Mouse (Mus musculus): ENCODE measurements around the gene Mfsd12. TPM values are rescaled to one million over a fixed set of nuclear protein-coding genes. Genes with fewer than 3 reads are reported as not detected.
A peak's percentile ranks its signal among the peaks of the same experiment; 100 is the strongest.

The Mfsd12 gene
- polyA plus RNA-seq, 1 experiment from 2014 or later = 9.8 TPM

DNA sequence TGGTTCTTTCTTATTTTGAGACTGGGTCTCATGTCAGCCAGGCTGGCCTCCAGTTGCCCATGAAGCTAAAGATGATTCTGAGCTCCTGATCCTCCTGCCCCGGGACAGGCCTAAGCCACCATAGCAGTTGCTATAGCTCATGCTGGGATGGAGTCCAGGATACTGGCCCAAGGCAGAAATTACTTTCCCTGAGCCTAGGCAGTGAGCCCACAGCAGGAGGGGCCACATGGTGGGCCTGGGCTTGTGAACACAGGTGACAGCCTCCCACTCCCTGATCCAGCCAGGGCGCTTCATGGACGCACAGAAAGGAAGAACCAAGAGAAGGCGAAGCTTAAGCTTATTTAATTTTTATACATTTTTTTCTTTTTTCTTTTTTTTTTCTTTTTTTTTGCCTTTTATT, 38.6 kb downstream of the Mfsd12 start:
- Histone ChIP-seq H3K4me3 (ENCODE audit: low read depth, low read length) (no peak overlapping the region), H3K4me2 (ENCODE audit: low read depth, low read length) (no peak overlapping the region), H3K9ac (ENCODE audit: low read depth, low read length) (no peak overlapping the region), H3K9me3 (ENCODE audit: control insufficient read depth, low read length) (no peaks in the 10 kb centered on the region), H3K27ac (replicated peaks; ENCODE audit: low read depth, low read length) (no peak overlapping the region), H3K36me3 (ENCODE audit: control insufficient read depth, insufficient read depth, low read length) (peaks cover 44% of the 10 kb centered on the region), H3K4me1 (ENCODE audit: control insufficient read depth, insufficient read depth, low read length) (peaks cover 14% of the 10 kb centered on the region), H3K27me3 (replicated peaks; ENCODE audit: control insufficient read depth, insufficient read depth, low read length) (no peaks in the 10 kb centered on the region)
- DNase-seq (ENCODE audit: low spot score) (no peak), ATAC-seq (ENCODE audit: low read depth) (no peak)
- WGBS = 88% methylated on average over 4 of the region's 4 CpGs

DNA sequence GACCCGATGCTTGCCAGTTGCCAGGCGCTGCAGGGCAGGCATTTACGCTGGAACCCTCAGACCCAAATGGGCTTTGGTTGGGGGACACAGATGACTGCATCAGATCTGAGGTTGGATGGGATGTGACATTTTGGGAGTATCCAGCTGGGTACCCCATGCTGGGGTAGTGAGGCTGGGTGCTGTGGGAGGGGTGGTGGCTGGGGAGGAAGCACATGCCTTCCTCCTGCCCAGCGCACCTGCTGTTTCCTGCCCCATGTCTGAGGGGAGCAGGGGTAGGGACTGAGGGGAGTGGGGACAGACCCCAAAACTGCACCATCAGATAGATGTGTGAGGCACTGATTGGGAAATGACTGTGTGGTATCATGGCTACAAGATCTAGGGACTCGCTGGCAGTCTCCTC, 39.5 kb downstream of the Mfsd12 start:
- peaks cover 20% of the 10 kb centered on the region for H3K4me1 ChIP-seq (ENCODE audit: control insufficient read depth, insufficient read depth, low read length)
- H3K9me3 ChIP-seq (ENCODE audit: control insufficient read depth, low read length) = no peaks in the 10 kb centered on the region
- DNase-seq (ENCODE audit: low spot score) (no peak), ATAC-seq (ENCODE audit: low read depth) (no peak)
- no peak overlapping the region for H3K4me2 ChIP-seq (ENCODE audit: low read depth, low read length)
- H3K4me3 ChIP-seq (ENCODE audit: low read depth, low read length) = no peak overlapping the region
- 72% methylated on average over 5 of the region's 5 CpGs for WGBS
- H3K27me3 ChIP-seq (replicated peaks; ENCODE audit: control insufficient read depth, insufficient read depth, low read length) = no peaks in the 10 kb centered on the region
- H3K27ac ChIP-seq (replicated peaks; ENCODE audit: low read depth, low read length) = no peak overlapping the region
- peaks cover 49% of the 10 kb centered on the region for H3K36me3 ChIP-seq (ENCODE audit: control insufficient read depth, insufficient read depth, low read length)
- H3K9ac ChIP-seq (ENCODE audit: low read depth, low read length) = no peak overlapping the region

DNA sequence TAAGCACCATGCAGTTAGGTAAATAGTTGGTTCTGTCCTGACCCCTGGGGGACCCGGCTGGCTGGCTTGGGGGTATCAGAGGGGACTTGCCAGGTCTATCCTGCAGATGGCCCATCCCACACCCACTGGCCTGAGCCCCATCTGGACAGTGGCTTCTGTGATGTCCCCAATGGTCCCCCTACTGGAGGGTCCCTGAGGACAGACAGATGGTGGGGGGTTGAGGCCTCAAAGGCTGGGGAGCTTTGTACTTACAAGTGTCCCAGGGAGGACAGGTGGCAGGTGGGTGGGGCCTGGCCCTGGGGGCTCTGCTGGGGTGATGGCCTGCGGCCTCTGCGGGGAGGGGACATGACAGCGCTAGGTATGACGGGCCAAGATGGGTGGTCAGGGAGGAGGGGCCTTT, 42.0 kb downstream of the Mfsd12 start:
- no peak for DNase-seq (ENCODE audit: low spot score)
- 77% methylated on average over 5 of the region's 5 CpGs for WGBS
- Histone ChIP-seq H3K4me2 (ENCODE audit: low read depth, low read length) (no peak overlapping the region), H3K9me3 (ENCODE audit: control insufficient read depth, low read length) (no peaks in the 10 kb centered on the region), H3K9ac (ENCODE audit: low read depth, low read length) (no peak overlapping the region), H3K4me1 (ENCODE audit: control insufficient read depth, insufficient read depth, low read length) (peaks cover 23% of the 10 kb centered on the region), H3K4me3 (ENCODE audit: low read depth, low read length) (no peak overlapping the region), H3K36me3 (ENCODE audit: control insufficient read depth, insufficient read depth, low read length) (peaks cover 66% of the 10 kb centered on the region), H3K27ac (replicated peaks; ENCODE audit: low read depth, low read length) (no peak overlapping the region), H3K27me3 (replicated peaks; ENCODE audit: control insufficient read depth, insufficient read depth, low read length) (no peaks in the 10 kb centered on the region)
- no peak for ATAC-seq (ENCODE audit: low read depth)

DNA sequence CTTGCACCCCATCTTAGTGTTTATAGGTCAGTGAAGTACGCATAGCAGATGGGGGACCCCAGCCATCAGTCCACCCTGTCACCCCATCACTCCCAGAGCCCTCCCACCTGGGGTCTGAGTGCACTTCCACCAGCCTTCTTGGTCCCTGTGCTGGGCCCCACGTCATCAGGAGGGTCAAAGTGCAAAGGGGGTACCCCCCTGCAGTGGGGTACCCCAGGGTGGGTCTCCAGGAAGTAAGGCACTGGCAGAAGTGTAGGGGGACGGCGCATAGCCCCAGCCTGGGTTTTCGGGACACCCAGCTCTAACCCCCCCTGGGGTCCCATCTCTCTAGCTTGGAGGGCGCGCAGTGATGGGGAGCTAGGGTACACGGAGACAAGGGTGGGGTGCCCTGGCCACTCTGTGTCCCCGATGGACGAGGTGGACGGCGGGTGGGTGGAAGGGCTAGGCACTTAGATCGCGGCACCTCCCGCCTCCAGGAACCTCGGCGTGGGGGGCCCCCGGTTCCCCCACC, 42.6 kb downstream of the Mfsd12 start:
- ATAC-seq (ENCODE audit: low read depth) (no peak), DNase-seq (ENCODE audit: low spot score) (no peak)
- H3K9ac ChIP-seq (ENCODE audit: low read depth, low read length) = no peak overlapping the region
- peaks cover 23% of the 10 kb centered on the region for H3K4me1 ChIP-seq (ENCODE audit: control insufficient read depth, insufficient read depth, low read length)
- WGBS = 86% methylated on average over 17 of the region's 18 CpGs
- H3K4me2 ChIP-seq (ENCODE audit: low read depth, low read length) = no peak overlapping the region
- no peak overlapping the region for H3K4me3 ChIP-seq (ENCODE audit: low read depth, low read length)
- H3K9me3 ChIP-seq (ENCODE audit: control insufficient read depth, low read length) = no peaks in the 10 kb centered on the region
- H3K27ac ChIP-seq (replicated peaks; ENCODE audit: low read depth, low read length) = no peak overlapping the region
- no peaks in the 10 kb centered on the region for H3K27me3 ChIP-seq (replicated peaks; ENCODE audit: control insufficient read depth, insufficient read depth, low read length)
- peaks cover 72% of the 10 kb centered on the region for H3K36me3 ChIP-seq (ENCODE audit: control insufficient read depth, insufficient read depth, low read length)

DNA sequence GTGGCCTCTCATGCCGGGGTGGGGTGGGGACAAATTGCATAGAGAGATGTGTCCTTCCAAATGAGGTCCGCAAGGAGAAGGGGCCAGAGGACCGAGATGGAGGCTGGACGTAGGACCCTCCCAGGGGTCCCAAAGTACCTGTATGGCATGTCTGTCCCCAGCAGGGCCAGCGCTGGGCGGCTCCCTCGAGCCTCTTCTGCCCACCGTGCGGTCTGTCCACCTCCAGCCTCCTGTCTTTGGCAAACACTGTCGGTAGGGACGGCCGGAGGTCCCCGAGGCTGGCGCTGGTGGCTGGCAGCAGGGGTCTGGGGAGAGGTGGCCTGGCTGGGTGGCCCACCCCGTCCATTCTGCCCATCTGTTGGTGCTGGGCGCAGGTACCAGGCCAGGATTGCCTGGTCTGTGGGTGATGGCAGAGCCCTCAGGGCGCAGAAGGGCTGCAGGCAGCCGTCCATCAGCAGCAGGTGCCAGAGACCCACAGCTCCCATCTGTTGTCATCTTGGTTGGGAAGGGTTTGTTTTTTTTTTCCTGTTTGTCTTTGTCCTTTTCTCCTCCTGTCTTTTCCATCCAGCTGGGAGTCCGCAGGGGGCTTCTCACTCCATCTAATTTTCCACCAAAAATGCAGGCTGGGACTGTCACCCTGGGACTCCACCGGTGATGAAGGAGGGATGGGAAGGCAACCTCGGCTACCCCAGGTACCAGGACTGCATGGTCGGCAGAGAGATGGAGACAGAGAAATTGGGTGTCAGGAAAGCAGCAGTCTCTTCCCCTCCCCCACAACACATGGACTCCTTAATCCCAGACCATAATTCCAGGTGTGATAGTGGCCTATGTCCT, 43.3 kb downstream of the Mfsd12 start:
- H3K4me1 ChIP-seq (ENCODE audit: control insufficient read depth, insufficient read depth, low read length) = peaks cover 23% of the 10 kb centered on the region
- no peaks in the 10 kb centered on the region for H3K27me3 ChIP-seq (replicated peaks; ENCODE audit: control insufficient read depth, insufficient read depth, low read length)
- no peak for DNase-seq (ENCODE audit: low spot score)
- no peak overlapping the region for H3K9ac ChIP-seq (ENCODE audit: low read depth, low read length)
- ATAC-seq (ENCODE audit: low read depth) = no peak
- no peaks in the 10 kb centered on the region for H3K9me3 ChIP-seq (ENCODE audit: control insufficient read depth, low read length)
- no peak overlapping the region for H3K27ac ChIP-seq (replicated peaks; ENCODE audit: low read depth, low read length)
- H3K36me3 ChIP-seq (ENCODE audit: control insufficient read depth, insufficient read depth, low read length) = peaks cover 78% of the 10 kb centered on the region
- no peak overlapping the region for H3K4me2 ChIP-seq (ENCODE audit: low read depth, low read length)
- no peak overlapping the region for H3K4me3 ChIP-seq (ENCODE audit: low read depth, low read length)
- WGBS = 45% methylated on average over 17 of the region's 22 CpGs

DNA sequence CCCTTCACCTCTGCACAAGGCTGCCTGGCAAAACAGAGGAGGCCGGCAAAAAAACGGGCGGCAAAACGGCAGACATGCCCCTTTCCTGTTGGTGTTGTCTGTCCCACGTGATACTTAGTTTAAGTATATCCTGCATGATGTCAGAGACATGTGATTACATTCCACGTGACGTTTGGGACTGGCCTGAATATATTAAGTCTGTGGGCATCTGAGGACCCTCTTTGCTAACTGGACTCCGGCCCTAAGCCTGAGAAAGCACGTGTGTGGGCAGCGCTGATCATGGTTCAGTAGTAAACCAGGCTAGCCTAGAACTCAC, 43.9 kb downstream of the Mfsd12 start:
- H3K4me3 ChIP-seq (ENCODE audit: low read depth, low read length) = no peak overlapping the region
- WGBS = 39% methylated on average over 10 of the region's 10 CpGs
- H3K27ac ChIP-seq (replicated peaks; ENCODE audit: low read depth, low read length) = peak overlapping the region; percentile 82
- ATAC-seq (ENCODE audit: low read depth) = no peak
- no peak for DNase-seq (ENCODE audit: low spot score)
- peak overlapping the region; percentile 23; the same call in 1 of the 2 replicates for H3K4me2 ChIP-seq (ENCODE audit: low read depth, low read length)
- H3K4me1 ChIP-seq (ENCODE audit: control insufficient read depth, insufficient read depth, low read length) = peaks cover 23% of the 10 kb centered on the region
- peaks cover 83% of the 10 kb centered on the region for H3K36me3 ChIP-seq (ENCODE audit: control insufficient read depth, insufficient read depth, low read length)
- 0 out of 2 replicates have a peak overlapping the region, but pooled peaks have one; percentile 21 for H3K9ac ChIP-seq (ENCODE audit: low read depth, low read length)
- H3K27me3 ChIP-seq (replicated peaks; ENCODE audit: control insufficient read depth, insufficient read depth, low read length) = no peaks in the 10 kb centered on the region
- H3K9me3 ChIP-seq (ENCODE audit: control insufficient read depth, low read length) = no peaks in the 10 kb centered on the region

DNA sequence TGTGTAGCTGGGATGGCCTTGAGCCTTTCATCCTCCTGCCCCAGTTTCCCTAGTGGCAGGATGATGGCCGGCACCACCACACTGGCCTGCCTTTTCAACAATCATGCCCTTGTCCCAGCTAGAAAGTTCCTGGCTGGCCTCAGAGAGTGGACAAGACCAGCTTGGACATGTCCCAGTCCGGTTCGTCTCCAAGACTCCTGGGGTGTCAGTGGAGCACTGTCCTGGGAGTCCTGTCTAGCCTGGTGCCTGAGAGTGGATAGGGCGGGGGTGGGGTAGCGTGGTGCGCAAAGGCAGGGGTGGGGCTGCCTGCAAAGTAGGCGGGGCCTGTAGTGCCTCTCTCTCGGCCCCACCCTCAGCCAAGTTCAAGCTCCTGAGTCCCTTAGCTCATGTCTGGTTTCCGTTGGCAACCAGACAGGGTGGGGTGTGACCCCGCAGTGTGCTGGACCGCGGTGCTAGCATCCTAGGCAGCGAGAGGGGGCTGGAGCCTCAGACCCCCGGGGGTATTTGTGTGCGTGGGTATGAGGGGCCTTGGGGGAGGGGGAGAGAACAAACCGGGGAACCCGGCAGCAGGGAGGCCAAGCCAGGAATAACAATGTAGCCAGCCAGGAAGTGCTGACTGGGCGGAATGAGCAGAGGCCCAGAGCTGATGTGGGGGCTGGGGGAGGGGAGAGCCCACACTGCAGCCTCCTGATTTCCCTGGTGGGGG, 44.4 kb downstream of the Mfsd12 start:
- Histone ChIP-seq H3K9ac (ENCODE audit: low read depth, low read length) (0 out of 2 replicates have a peak overlapping the region, but pooled peaks have one; percentile 47), H3K36me3 (ENCODE audit: control insufficient read depth, insufficient read depth, low read length) (peaks cover 84% of the 10 kb centered on the region)

DNA sequence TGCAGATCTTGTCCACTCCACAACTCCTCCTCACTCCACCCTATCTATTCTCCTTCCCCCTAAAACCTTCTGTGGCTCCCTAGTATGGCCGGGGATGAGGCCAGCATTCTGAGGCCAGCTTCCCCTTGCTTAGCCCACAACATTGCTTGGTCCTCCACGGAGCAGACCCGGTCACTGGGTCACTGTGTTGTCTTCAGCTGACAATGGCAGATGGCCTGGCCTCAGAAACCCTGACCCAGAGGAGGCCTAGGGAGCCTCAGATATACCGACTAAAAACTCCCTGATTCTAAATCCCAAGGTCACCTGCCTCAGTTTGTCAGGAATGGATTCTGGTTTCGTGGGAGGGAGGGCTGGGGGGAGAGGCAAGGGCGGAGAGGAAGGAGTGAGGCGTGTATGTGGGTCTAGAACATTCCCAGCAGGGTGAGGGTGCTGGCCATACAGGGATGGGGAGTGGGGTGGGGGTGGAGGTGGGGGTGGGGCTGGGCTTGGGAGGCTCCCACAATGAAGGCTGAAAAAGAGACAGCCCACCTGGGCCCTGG, 45.0 kb downstream of the Mfsd12 start:
- DNase-seq (ENCODE audit: low spot score) (no peak), ATAC-seq (ENCODE audit: low read depth) (no peak)
- Histone ChIP-seq H3K4me2 (ENCODE audit: low read depth, low read length) (peak overlapping the region; percentile 23), H3K4me1 (ENCODE audit: control insufficient read depth, insufficient read depth, low read length) (peaks cover 30% of the 10 kb centered on the region), H3K36me3 (ENCODE audit: control insufficient read depth, insufficient read depth, low read length) (peaks cover 84% of the 10 kb centered on the region), H3K4me3 (ENCODE audit: low read depth, low read length) (no peak overlapping the region), H3K9me3 (ENCODE audit: control insufficient read depth, low read length) (no peaks in the 10 kb centered on the region), H3K27me3 (replicated peaks; ENCODE audit: control insufficient read depth, insufficient read depth, low read length) (no peaks in the 10 kb centered on the region), H3K27ac (replicated peaks; ENCODE audit: low read depth, low read length) (peak overlapping the region; percentile 82), H3K9ac (ENCODE audit: low read depth, low read length) (0 out of 2 replicates have a peak overlapping the region, but pooled peaks have one; percentile 47)
- 20% methylated on average over 7 of the region's 7 CpGs for WGBS

More for the DNA sequence above, 44.4 kb downstream of the Mfsd12 start:
- 7% methylated on average over 18 of the region's 18 CpGs for WGBS
- ATAC-seq (ENCODE audit: low read depth) = peak; percentile 90
- Histone ChIP-seq H3K27me3 (replicated peaks; ENCODE audit: control insufficient read depth, insufficient read depth, low read length) (no peaks in the 10 kb centered on the region), H3K4me3 (ENCODE audit: low read depth, low read length) (no peak overlapping the region; the same call in 1 of the 2 replicates), H3K4me2 (ENCODE audit: low read depth, low read length) (peak overlapping the region; percentile 23), H3K4me1 (ENCODE audit: control insufficient read depth, insufficient read depth, low read length) (peaks cover 24% of the 10 kb centered on the region), H3K27ac (replicated peaks; ENCODE audit: low read depth, low read length) (peak overlapping the region; percentile 82), H3K9me3 (ENCODE audit: control insufficient read depth, low read length) (no peaks in the 10 kb centered on the region)
- DNase-seq (ENCODE audit: low spot score) = peak; percentile 96
